Mouse (Mus musculus): ENCODE data around the gene Ctsw. TPM values are rescaled to one million over a fixed set of nuclear protein-coding genes. Genes with fewer than 3 reads are reported as not detected.

The Ctsw gene
- polyA plus RNA-seq, 1 experiment, result 1.2 TPM

DNA sequence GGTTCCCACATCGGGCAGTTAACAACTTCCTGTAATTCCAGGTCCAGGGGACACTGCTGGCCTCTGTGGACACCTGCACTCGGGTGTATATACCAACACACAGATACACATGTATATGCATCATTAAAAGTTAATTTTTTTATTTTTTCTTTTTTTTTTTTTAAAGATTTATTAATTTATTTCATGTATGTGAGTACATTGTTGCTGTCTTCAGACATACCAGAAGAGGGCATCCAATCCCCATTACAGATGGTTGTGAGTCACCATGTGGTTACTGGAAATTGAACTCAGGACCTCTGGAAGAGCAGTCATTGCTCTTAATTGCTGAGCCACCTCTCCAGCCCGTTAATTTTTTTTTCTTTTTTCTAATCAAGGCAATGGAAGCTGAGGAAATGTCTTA, 4.5 kb upstream of the Ctsw start:
- Histone ChIP-seq H3K4me3 (ENCODE audit: low read depth, low read length) (no peak overlapping the region), H3K9ac (ENCODE audit: low read depth, poor library complexity, severe bottlenecking) (no peak overlapping the region; the same call in 1 of the 2 replicates), H3K4me1 (ENCODE audit: control insufficient read depth, insufficient read depth, low read length) (no peaks in the 10 kb centered on the region), H3K27ac (ENCODE audit: insufficient read depth, low read length) (no peak overlapping the region), H3K9me3 (replicated peaks; ENCODE audit: control insufficient read depth, insufficient read depth, low read length, poor library complexity, severe bottlenecking) (no peaks in the 10 kb centered on the region), H3K27me3 (ENCODE audit: control insufficient read depth, insufficient read depth, low read length, poor library complexity, severe bottlenecking) (no peaks in the 10 kb centered on the region), H3K36me3 (ENCODE audit: control insufficient read depth, insufficient read depth, low read length, poor library complexity, severe bottlenecking) (no peaks in the 10 kb centered on the region)
- TF ChIP-seq CTCF (IDR thresholded peaks at IDR 0.05; ENCODE audit: low read depth, low read length) (no peak), POLR2A (IDR thresholded peaks at IDR 0.05; ENCODE audit: insufficient read depth, low read length) (no peak), EP300 (IDR thresholded peaks at IDR 0.05; ENCODE audit: insufficient read depth, low read depth, low read length) (no peak)

DNA sequence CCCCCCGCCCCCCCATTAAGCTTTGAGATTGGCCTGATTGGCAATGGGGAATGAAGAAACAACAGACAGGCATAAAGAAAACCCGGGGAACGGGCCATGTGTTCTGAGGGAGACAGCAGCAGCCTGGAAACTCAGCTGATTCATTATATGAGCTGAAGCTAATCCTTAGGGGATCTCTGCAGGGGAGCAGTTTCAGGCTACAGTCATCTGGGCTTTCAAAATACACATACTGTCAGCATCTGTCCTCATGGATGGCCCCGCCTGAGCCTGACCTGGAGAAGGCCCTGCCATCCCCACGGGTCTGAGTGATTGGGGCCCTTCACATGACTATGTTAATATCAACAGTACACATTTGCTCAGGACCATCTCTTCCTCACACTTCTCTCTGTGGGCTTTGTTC, 3.5 kb upstream of the Ctsw start:
- TF ChIP-seq CTCF (IDR thresholded peaks at IDR 0.05; ENCODE audit: low read depth, low read length) (no peak), POLR2A (IDR thresholded peaks at IDR 0.05; ENCODE audit: insufficient read depth, low read length) (no peak), EP300 (IDR thresholded peaks at IDR 0.05; ENCODE audit: insufficient read depth, low read depth, low read length) (no peak)
- Histone ChIP-seq H3K9me3 (replicated peaks; ENCODE audit: control insufficient read depth, insufficient read depth, low read length, poor library complexity, severe bottlenecking) (no peaks in the 10 kb centered on the region), H3K27me3 (ENCODE audit: control insufficient read depth, insufficient read depth, low read length, poor library complexity, severe bottlenecking) (no peaks in the 10 kb centered on the region), H3K4me1 (ENCODE audit: control insufficient read depth, insufficient read depth, low read length) (no peaks in the 10 kb centered on the region), H3K9ac (ENCODE audit: low read depth, poor library complexity, severe bottlenecking) (no peak overlapping the region), H3K27ac (ENCODE audit: insufficient read depth, low read length) (no peak overlapping the region), H3K36me3 (ENCODE audit: control insufficient read depth, insufficient read depth, low read length, poor library complexity, severe bottlenecking) (no peaks in the 10 kb centered on the region), H3K4me3 (ENCODE audit: low read depth, low read length) (no peak overlapping the region)

DNA sequence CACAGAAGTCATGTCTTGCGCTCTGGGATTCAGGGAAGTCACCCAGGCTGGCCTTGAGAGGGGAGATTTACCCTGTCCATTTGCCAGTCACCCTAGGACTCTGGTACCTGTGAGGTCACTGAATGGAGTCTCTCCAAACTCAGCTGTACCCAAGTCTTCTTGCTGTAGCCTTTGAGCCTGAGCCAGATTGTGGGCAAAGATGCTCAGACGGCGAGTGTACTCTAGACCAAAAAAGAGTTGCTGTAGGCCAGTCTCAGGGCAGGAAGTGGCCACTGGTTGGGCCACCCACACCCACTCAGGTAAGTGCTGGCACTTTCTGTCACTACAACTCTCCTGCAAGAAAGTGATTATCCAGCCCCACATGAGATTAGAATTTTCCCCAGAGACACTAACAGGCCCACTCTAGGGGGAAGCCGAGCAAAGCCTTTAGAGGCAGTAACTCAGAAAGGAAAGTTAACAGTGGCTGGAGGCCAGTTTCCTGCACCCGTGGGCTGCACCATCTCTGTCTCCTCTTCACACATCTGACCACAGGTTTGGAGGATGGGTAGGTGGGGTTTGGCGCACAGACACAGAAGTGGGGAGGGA, 1.3 kb downstream of the Ctsw start:
- Histone ChIP-seq H3K9ac (ENCODE audit: low read depth, poor library complexity, severe bottlenecking) (no peak overlapping the region), H3K27ac (ENCODE audit: insufficient read depth, low read length) (no peak overlapping the region), H3K9me3 (replicated peaks; ENCODE audit: control insufficient read depth, insufficient read depth, low read length, poor library complexity, severe bottlenecking) (no peaks in the 10 kb centered on the region), H3K27me3 (ENCODE audit: control insufficient read depth, insufficient read depth, low read length, poor library complexity, severe bottlenecking) (no peaks in the 10 kb centered on the region), H3K4me1 (ENCODE audit: control insufficient read depth, insufficient read depth, low read length) (no peaks in the 10 kb centered on the region), H3K36me3 (ENCODE audit: control insufficient read depth, insufficient read depth, low read length, poor library complexity, severe bottlenecking) (peaks cover 3% of the 10 kb centered on the region; the same call in 1 of the 2 replicates), H3K4me3 (ENCODE audit: low read depth, low read length) (no peak overlapping the region)
- TF ChIP-seq POLR2A (IDR thresholded peaks at IDR 0.05; ENCODE audit: insufficient read depth, low read length) (no peak), EP300 (IDR thresholded peaks at IDR 0.05; ENCODE audit: insufficient read depth, low read depth, low read length) (no peak), CTCF (IDR thresholded peaks at IDR 0.05; ENCODE audit: low read depth, low read length) (no peak)

- H3K9ac ChIP-seq (ENCODE audit: low read depth, poor library complexity, severe bottlenecking), result no peak overlapping the region
- no peaks in the 10 kb centered on the region for H3K27me3 ChIP-seq (ENCODE audit: control insufficient read depth, insufficient read depth, low read length, poor library complexity, severe bottlenecking)
- no peaks in the 10 kb centered on the region for H3K4me1 ChIP-seq (ENCODE audit: control insufficient read depth, insufficient read depth, low read length)
- H3K4me3 ChIP-seq (ENCODE audit: low read depth, low read length), result no peak overlapping the region
- H3K9me3 ChIP-seq (replicated peaks; ENCODE audit: control insufficient read depth, insufficient read depth, low read length, poor library complexity, severe bottlenecking), result no peaks in the 10 kb centered on the region
- H3K36me3 ChIP-seq (ENCODE audit: control insufficient read depth, insufficient read depth, low read length, poor library complexity, severe bottlenecking), result peaks cover 3% of the 10 kb centered on the region; the same call in 1 of the 2 replicates
- H3K27ac ChIP-seq (ENCODE audit: insufficient read depth, low read length), result no peak overlapping the region
- TF ChIP-seq CTCF (IDR thresholded peaks at IDR 0.05; ENCODE audit: low read depth, low read length) (no peak), EP300 (IDR thresholded peaks at IDR 0.05; ENCODE audit: insufficient read depth, low read depth, low read length) (no peak), POLR2A (IDR thresholded peaks at IDR 0.05; ENCODE audit: insufficient read depth, low read length) (no peak)
Measured at GRCm38 (mm10) chr19:5465037-5465436, 3.3 kb downstream of the Ctsw start.

- Histone ChIP-seq H3K36me3 (ENCODE audit: control insufficient read depth, insufficient read depth, low read length, poor library complexity, severe bottlenecking) (peaks cover 3% of the 10 kb centered on the region; the same call in 1 of the 2 replicates), H3K4me1 (ENCODE audit: control insufficient read depth, insufficient read depth, low read length) (no peaks in the 10 kb centered on the region), H3K9ac (ENCODE audit: low read depth, poor library complexity, severe bottlenecking) (no peak overlapping the region), H3K4me3 (ENCODE audit: low read depth, low read length) (peak overlapping the region; percentile 40), H3K9me3 (replicated peaks; ENCODE audit: control insufficient read depth, insufficient read depth, low read length, poor library complexity, severe bottlenecking) (no peaks in the 10 kb centered on the region), H3K27me3 (ENCODE audit: control insufficient read depth, insufficient read depth, low read length, poor library complexity, severe bottlenecking) (no peaks in the 10 kb centered on the region), H3K27ac (ENCODE audit: insufficient read depth, low read length) (no peak overlapping the region)
- TF ChIP-seq POLR2A (IDR thresholded peaks at IDR 0.05; ENCODE audit: insufficient read depth, low read length) (no peak), CTCF (IDR thresholded peaks at IDR 0.05; ENCODE audit: low read depth, low read length) (peak; percentile 97), EP300 (IDR thresholded peaks at IDR 0.05; ENCODE audit: insufficient read depth, low read depth, low read length) (no peak)
Measured at GRCm38 (mm10) chr19:5463791-5464562, 4.3 kb downstream of the Ctsw start.

- Histone ChIP-seq H3K36me3 (ENCODE audit: control insufficient read depth, insufficient read depth, low read length, poor library complexity, severe bottlenecking) (peaks cover 3% of the 10 kb centered on the region; the same call in 1 of the 2 replicates), H3K4me3 (ENCODE audit: low read depth, low read length) (no peak overlapping the region), H3K27ac (ENCODE audit: insufficient read depth, low read length) (no peak overlapping the region), H3K4me1 (ENCODE audit: control insufficient read depth, insufficient read depth, low read length) (no peaks in the 10 kb centered on the region), H3K27me3 (ENCODE audit: control insufficient read depth, insufficient read depth, low read length, poor library complexity, severe bottlenecking) (no peaks in the 10 kb centered on the region), H3K9me3 (replicated peaks; ENCODE audit: control insufficient read depth, insufficient read depth, low read length, poor library complexity, severe bottlenecking) (no peaks in the 10 kb centered on the region), H3K9ac (ENCODE audit: low read depth, poor library complexity, severe bottlenecking) (no peak overlapping the region)
- TF ChIP-seq POLR2A (IDR thresholded peaks at IDR 0.05; ENCODE audit: insufficient read depth, low read length) (no peak), CTCF (IDR thresholded peaks at IDR 0.05; ENCODE audit: low read depth, low read length) (no peak), EP300 (IDR thresholded peaks at IDR 0.05; ENCODE audit: insufficient read depth, low read depth, low read length) (no peak)
Measured at GRCm38 (mm10) chr19:5463212-5463611, 5.1 kb downstream of the Ctsw start.

Measured in ES-Bruce4 (cell line).